Mouse (Mus musculus): Measurements from ENCODE around the gene Spata17. TPM values are rescaled to one million over a fixed set of nuclear protein-coding genes. Genes with fewer than 3 reads are reported as not detected.
"Not testable (repeated sequence)": the region's sequence is repeated elsewhere in the genome, so short reads cannot be mapped to it uniquely, and the experiment has no call there.

Spata17 gene
- total RNA-seq, 2 experiments from 2014 or later = 0.36 TPM; not detected in 1

GRCm38 (mm10) chr1:187209496-187209895 is 5.8 kb downstream of the Spata17 start:
- intact Hi-C loops (cut with DNase I) = no loop called here
- no peak for DNase-seq (ENCODE audit: extremely low spot score in 1 of 2, low spot score in 2 of 2)

DNA sequence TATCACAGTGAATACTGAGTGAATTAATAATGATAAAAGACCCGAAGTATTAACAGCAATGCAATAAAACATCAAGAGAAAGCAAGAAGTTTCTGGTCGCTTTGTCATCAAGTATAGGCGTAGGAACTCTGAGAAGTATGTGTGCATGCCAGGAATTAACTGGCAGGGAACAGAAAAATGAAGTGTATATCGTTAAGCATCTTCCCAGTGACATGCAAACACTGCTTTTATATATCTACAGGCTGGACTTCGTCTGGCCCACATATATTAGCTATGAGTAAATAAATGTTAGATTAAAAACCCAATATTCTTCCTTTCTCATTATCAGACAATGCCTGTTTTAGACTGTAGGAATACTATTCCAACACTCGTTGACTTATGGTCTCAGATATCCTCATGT is 9.8 kb downstream of the Spata17 start:
- DNase-seq (ENCODE audit: extremely low spot score in 1 of 2, low spot score in 2 of 2) = no peak
- intact Hi-C loops (cut with DNase I) = no loop called here

- no peak for DNase-seq (ENCODE audit: extremely low spot score in 1 of 2, low spot score in 2 of 2)
- intact Hi-C loops (cut with DNase I) = no loop called here
Observed at GRCm38 (mm10) chr1:187178546-187178945, 36.7 kb downstream of the Spata17 start.

GRCm38 (mm10) chr1:187175991-187176390 is 39.3 kb downstream of the Spata17 start:
- DNase-seq (ENCODE audit: extremely low spot score in 1 of 2, low spot score in 2 of 2) = no peak
- intact Hi-C loops (cut with DNase I) = no loop called here

- intact Hi-C loops (cut with DNase I) = no loop called here
- DNase-seq (ENCODE audit: extremely low spot score in 1 of 2, low spot score in 2 of 2) = no peak
Observed at GRCm38 (mm10) chr1:187170361-187170760, 44.9 kb downstream of the Spata17 start.

DNA sequence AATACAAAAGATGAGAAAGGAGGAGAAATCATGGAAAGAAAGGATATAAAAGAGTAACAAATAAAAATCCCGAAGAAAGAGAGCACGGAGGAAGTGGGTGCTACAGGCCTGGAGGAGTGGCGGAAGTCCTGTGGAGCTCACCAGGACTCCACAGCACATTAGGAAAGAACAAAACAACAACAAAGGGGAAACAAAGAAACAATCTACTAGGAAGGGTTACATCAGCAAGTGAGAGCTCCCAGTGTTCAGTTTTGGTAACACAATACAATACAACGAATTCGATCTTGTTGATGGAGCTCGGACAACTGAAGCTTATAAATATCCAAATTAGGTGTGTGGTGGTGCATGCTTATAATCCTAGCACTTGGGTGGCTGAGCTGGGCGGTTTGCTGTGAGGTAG is 45.6 kb downstream of the Spata17 start:
- no peak for DNase-seq (ENCODE audit: extremely low spot score in 1 of 2, low spot score in 2 of 2)
- intact Hi-C loops (cut with DNase I) = no loop called here

GRCm38 (mm10) chr1:187163571-187163970 is 51.7 kb downstream of the Spata17 start:
- no peak for DNase-seq (ENCODE audit: extremely low spot score in 1 of 2, low spot score in 2 of 2)
- intact Hi-C loops (cut with DNase I) = no loop called here

GRCm38 (mm10) chr1:187155658-187156057 is 59.6 kb downstream of the Spata17 start:
- intact Hi-C loops (cut with DNase I) = no loop called here
- no peak for DNase-seq (ENCODE audit: extremely low spot score in 1 of 2, low spot score in 2 of 2)

- DNase-seq (ENCODE audit: extremely low spot score in 1 of 2, low spot score in 2 of 2) = no peak
- intact Hi-C loops (cut with DNase I) = no loop called here
Observed at GRCm38 (mm10) chr1:187153681-187154080, 61.6 kb downstream of the Spata17 start.

- DNase-seq (ENCODE audit: extremely low spot score in 1 of 2, low spot score in 2 of 2) = no peak
Observed at GRCm38 (mm10) chr1:187152571-187152970, 62.7 kb downstream of the Spata17 start.

GRCm38 (mm10) chr1:187142984-187143383 is 72.3 kb downstream of the Spata17 start:
- no peak for DNase-seq (ENCODE audit: extremely low spot score in 1 of 2, low spot score in 2 of 2)
- intact Hi-C loops (cut with DNase I) = no loop called here

More at GRCm38 (mm10) chr1:187152571-187152970, 62.7 kb downstream of the Spata17 start:
- intact Hi-C loops (cut with DNase I) = no loop called here

DNA sequence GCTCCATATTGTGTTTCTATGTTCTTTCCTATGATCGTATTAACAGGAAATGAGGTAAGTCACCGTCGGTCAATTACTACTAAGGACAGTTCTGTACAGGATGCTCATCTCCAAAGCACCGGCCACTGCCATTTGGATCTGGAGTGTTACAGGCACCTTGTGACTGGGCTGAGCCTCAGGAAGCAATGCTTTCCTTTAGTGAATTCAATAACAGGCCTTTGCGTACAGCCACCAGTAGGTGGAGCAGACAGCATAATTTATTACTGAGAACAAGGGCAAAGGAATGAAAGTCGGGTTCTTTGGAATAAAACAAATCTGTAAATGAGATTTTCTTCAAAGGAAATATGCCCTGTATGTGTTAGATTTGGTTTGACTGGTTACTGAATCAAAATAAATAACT is 77.8 kb downstream of the Spata17 start:
- DNase-seq (ENCODE audit: extremely low spot score in 1 of 2, low spot score in 2 of 2) = peak; percentile 45 to 50
- intact Hi-C loops (cut with DNase I) = loop anchor here (5.0 to 10.0 kb wide), 3 partner anchors 310 to 837 kb away; no protein-coding TSS in a partner anchor

DNA sequence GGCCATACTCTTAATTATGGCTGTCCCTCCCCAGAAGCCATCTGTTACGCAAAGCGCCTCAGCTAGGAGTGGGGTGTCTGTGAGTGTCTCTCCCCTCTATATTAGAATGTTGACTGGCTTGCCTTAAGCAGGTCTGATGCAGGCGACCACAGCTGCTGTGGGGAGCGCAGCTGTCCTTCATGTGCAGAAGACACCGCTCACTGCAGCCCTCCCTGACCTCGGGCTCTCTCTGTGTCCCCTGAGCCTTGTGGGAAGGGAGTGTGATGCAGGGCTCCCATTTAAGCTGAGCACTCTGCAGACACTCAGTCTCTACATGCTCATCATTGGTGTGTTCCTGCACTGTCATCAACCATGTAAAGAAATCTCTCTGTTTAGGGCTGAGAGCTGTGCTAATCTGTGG is 79.4 kb downstream of the Spata17 start:
- DNase-seq (ENCODE audit: extremely low spot score in 1 of 2, low spot score in 2 of 2) = no peak
- intact Hi-C loops (cut with DNase I) = loop anchor here (5.0 to 10.0 kb wide), 3 partner anchors 309 to 839 kb away; no protein-coding TSS in a partner anchor

GRCm38 (mm10) chr1:187133841-187134240 is 81.4 kb downstream of the Spata17 start:
- no peak for DNase-seq (ENCODE audit: extremely low spot score in 1 of 2, low spot score in 2 of 2)
- intact Hi-C loops (cut with DNase I) = loop anchor here (10.0 kb wide), 2 partner anchors 631 to 841 kb away; no protein-coding TSS in a partner anchor

GRCm38 (mm10) chr1:187132348-187132747 is 82.9 kb downstream of the Spata17 start:
- intact Hi-C loops (cut with DNase I) = loop anchor here (10.0 kb wide), 2 partner anchors 632 to 842 kb away; no protein-coding TSS in a partner anchor
- DNase-seq (ENCODE audit: extremely low spot score in 1 of 2, low spot score in 2 of 2) = no peak

DNA sequence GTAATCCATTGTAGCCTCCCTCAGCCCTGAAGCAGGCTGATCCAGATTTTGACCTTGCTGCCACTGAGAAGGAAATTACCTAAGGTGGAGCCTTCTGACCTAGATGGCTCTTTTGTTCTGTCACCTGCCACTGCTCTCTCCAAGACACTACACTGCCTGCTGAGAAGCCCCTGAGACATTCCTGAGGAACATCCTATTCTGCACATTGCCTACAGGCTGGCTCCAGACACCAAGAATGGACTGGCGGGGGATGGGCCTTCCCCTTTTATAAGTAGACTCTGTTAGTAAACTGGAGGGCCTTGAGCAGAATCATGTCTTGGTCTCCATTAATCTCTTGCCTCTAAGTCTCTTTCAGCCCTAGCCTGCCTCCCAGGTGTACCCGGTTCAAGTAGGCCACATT is 87.7 kb downstream of the Spata17 start:
- intact Hi-C loops (cut with DNase I); DNase-seq (ENCODE audit: extremely low spot score in 1 of 2, low spot score in 2 of 2): not testable (repeated sequence)

DNA sequence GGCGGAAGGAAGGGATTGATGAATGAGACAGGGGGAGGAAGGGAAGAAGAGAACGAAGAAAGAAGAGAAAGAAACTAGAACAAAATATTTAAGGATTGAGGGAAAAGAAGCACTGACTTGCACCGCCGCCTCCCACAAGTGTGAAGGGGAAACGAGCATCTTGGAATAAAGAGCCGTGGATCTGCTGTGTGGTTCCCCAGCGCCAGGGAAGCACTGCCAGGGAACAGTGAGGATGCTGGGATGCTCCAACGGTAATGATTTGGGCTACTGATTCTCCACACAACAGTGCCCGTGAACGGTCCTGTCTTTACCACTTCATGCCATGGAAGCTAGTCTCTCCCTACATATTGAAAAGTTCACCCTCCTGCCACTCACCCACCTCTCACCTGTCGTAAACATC is 89.5 kb downstream of the Spata17 start:
- intact Hi-C loops (cut with DNase I) = no loop called here
- DNase-seq (ENCODE audit: extremely low spot score in 1 of 2, low spot score in 2 of 2) = no peak

GRCm38 (mm10) chr1:187124967-187125366 is 90.3 kb downstream of the Spata17 start:
- intact Hi-C loops (cut with DNase I) = no loop called here
- no peak for DNase-seq (ENCODE audit: extremely low spot score in 1 of 2, low spot score in 2 of 2)

DNA sequence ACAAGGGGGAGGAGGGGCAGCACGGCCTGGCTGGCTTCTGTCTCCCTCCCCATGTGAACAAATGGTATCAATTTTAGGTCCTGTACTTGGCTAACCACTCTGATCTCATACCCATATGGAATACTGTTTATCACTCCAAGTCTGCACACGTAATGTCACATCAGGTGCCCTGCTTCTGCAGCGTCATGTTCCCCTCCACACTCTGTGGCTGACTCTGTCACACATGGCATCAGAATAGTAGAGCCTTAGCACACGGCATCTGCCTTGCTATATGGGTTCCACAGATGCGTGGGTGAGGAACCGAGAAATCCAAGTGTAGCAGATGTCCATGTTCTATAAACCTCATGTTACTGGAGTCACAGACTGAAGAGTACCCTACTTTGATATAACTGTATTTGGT is 96.0 kb downstream of the Spata17 start:
- intact Hi-C loops (cut with DNase I) = no loop called here
- DNase-seq (ENCODE audit: extremely low spot score in 1 of 2, low spot score in 2 of 2) = peak; percentile 40 to 73

DNA sequence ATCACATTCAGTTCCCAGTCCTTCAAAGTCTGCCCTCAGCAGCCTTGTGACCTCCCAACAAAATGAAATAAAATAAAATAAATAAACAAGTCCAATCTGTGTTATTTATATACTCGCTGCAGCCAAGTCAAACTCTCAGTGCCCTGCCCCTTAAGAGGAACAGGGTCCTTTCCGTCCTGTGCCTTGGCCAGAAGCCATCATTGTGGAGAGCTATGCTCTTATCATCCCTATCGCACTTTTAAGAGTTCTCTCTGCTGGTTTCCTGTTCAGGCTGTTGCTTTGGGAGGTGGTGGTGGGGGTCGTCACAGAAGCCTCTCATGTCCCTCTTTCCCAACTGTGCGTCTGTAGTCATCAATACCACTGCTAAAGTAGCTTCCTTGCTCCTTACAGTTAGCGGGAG is 97.2 kb downstream of the Spata17 start:
- peak in 1 of 2 experiments; percentile 55 for DNase-seq (ENCODE audit: extremely low spot score in 1 of 2, low spot score in 2 of 2)
- intact Hi-C loops (cut with DNase I) = no loop called here

- no peak for DNase-seq (ENCODE audit: extremely low spot score in 1 of 2, low spot score in 2 of 2)
- intact Hi-C loops (cut with DNase I) = no loop called here
Observed at GRCm38 (mm10) chr1:187113716-187114115, 101.5 kb downstream of the Spata17 start.
